Mouse (Mus musculus) neural tube, postnatal 0 days (tissue): ENCODE measurements around the gene Snf8. TPM values are rescaled to one million over a fixed set of nuclear protein-coding genes. Genes with fewer than 3 reads are reported as not detected.

Experiments
- polyA plus RNA-seq: library from polyadenylated mRNA; unstranded; fragments of >200 nt; fragmentation: Nextera tagmentation; extraction: Ambion mirVana; gene quantifications from 2 replicates; pipeline ENCODE4 v1.2.1, GENCODE M21; 2015

Gene Snf8
- 114 and 116 TPM in 2 replicates for polyA plus RNA-seq

DNA sequence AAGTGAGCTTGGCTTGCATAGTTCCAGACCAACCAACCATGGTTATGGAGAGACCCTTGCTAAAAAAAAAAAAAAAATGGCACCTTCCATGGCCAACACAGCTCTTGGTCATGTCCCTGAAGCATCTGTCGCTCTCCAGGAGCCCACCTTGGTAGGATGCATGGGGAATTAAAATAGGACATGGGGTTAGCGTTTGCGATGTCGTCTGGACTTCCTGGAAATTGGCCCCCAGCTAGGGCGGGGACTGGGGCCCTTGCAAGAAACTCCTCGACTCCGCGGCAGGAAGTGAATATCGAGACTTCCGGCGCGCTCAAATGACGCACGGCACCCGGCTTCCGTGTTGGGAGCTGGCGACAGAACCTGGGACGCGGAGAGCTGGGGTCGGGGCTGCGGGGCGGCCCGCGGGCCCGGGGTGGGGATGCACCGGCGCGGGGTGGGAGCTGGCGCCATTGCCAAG lies at the start of gene Snf8:
Snf8 (plus strand) TSS at position 290 of the 457 bp plus-strand sequence.

DNA sequence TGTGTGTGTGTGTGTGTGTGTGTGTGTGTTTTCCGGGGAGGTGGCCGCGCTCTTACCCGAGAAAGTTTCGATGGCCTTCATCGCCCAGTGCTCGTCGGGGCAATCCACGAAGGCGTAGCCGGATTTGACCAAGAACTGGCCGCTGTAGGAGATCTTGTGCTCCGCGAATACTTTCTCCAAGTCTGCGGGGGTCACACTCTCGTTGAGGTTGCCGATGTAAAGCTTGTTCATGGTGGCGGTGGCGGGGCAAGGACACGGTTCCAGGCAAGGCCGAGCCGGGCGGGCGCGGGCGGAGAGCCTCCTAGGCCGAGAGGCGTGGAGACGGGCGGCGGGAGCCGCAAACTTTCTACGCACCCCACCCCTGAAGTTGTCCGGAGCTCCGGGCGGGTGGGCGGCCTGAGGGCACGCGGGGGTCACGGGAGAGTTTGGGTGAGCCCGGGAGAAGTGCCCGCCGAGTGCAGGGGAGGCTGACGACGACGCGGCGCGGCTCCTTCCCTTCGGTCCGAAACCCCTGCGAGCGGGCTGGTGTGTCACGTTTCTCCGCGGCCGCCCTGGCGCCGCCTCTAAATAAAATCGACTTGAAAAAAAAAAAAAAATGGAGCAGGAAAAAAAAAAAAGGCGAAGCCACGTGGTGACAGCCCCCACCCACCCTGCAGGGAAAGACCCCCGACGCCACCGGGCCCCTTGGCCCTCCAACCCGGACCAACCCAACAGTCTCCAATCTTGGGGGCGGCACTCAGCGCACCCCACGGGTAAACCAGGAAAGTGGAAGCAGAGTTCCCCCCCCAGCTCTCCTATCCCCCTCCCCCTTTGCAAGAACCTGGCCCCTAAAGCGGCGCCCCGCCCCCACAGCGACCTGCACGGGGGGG lies 29.0 kb upstream of the Snf8 start, which contains the start of gene Igf2bp1:
Igf2bp1 (minus strand) TSS at position 538 of the 869 bp plus-strand sequence.

DNA sequence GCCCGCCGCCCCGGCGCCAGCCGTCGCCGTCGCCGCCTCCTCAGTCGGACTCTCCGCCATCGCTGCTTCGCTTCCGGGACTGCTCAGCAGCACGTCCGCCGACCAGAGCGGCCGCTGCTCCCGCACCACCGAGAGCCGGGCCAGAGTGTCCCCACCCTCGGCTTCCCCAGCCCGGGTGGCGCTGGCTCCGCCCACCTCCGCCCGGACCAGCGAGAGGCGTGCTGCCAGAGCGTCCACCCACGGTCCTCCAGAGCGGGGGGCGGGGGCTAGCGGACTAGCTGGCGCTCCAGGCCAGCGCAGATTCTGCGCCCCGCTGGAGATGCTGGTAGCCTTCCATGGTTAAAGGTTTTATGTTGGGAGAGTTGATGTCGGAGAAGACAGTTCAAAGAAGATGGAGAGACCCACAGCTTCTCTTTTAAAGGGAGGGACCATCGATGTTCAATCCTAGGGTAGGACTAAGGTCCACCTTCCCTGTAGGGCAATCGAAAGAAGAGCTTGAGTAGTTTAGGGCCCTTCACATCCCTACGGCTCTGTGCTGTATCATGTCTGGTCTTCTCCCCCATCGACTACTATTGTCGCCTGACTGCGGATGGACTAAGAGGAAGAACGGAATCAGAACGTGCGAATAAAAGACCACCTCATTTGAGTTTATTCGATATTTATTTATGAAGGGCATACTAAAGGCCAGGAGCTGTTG lies 30.7 kb downstream of the Snf8 start, which contains the start of gene Ube2z:
Ube2z (minus strand) TSS at position 174 of the 697 bp plus-strand sequence.

DNA sequence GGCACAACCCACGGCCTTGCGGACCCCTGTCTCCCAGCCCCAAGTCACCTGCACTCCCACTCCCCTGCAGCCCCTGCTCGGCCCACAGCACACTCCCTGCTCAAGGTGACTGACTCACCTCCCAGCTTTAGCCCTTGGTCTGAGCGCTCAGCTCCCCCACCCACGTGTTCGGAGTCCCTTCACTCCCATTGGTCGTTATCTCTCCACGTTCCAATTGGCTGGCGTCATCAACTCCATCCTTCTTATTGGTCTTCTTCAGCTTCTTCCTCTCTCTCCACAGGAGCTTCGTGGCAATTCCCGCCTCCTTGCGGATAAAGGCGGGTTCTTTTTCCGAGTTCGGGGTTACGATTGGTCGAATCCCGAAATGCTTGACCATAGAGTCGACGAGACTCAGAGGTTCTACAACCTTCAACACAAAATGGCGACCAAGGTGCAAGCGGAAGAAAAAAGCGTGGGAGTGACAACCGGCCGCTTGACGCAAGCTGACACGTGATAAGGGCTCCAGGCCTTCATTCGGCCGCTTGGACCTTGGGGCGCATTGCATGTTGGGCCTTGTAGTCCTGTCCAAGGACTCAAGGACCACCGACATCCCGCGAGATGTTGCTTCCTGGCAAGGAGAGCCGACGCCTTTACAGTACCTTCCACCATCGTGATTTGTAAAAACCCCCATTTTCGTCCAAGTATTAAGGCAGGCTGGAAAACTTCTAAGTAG lies 41.0 kb downstream of the Snf8 start, which contains the start of gene Atp5g1:
Atp5g1 (minus strand) TSS at position 162 of the 712 bp plus-strand sequence.

Other genes with a start within 250 kb of the Snf8 start
- 1.6 TPM in 1 of 2 replicates, not detected in the other for gene Phospho1, start 210.4 kb upstream of the Snf8 start, polyA plus RNA-seq
- 3.6 and 4.7 TPM in 2 replicates for gene Gngt2, start 197.7 kb upstream of the Snf8 start, polyA plus RNA-seq
- gene Abi3, start 192.4 kb upstream of the Snf8 start, polyA plus RNA-seq: 2.3 and 2.6 TPM in 2 replicates
- gene B4galnt2, start 120.0 kb upstream of the Snf8 start, polyA plus RNA-seq: not detected in 2 replicates
- gene Igf2bp1, start 28.9 kb upstream of the Snf8 start, polyA plus RNA-seq: 0.89 and 1.1 TPM in 2 replicates
- gene Gip, start 10.3 kb upstream of the Snf8 start, polyA plus RNA-seq: not detected in 2 replicates
- gene Ube2z, start 30.5 kb downstream of the Snf8 start, polyA plus RNA-seq: 34.6 and 36.4 TPM in 2 replicates
- gene Atp5g1, start 40.8 kb downstream of the Snf8 start, polyA plus RNA-seq: 1,486 and 1,590 TPM in 2 replicates
- gene Calcoco2, start 77.1 kb downstream of the Snf8 start, polyA plus RNA-seq: 0.21 TPM in 1 of 2 replicates, not detected in the other
- 0.25 and 0.42 TPM in 2 replicates for gene Ttll6, start 98.9 kb downstream of the Snf8 start, polyA plus RNA-seq
- not detected in 2 replicates for gene Hoxb13, start 159.4 kb downstream of the Snf8 start, polyA plus RNA-seq
- 52.7 and 70.5 TPM in 2 replicates for gene Hoxb9, start 236.6 kb downstream of the Snf8 start, polyA plus RNA-seq
- 55.8 and 64.7 TPM in 2 replicates for gene Hoxb8, start 247.0 kb downstream of the Snf8 start, polyA plus RNA-seq